15 mouse cellular contexts compared by ENCODE assay signal in genomic region chr2:80486851-80487250, GRCm38 (mm10). TPM values are rescaled to one million over a fixed set of nuclear protein-coding genes. Genes with fewer than 3 reads are reported as not detected.
DNase-seq lines count a peak whose midpoint lies in the region; ATAC-seq and TF ChIP-seq lines count a peak whose summit lies in the region.
"Had no signal": no experiment of that assay in that cellular context is flagged by ENCODE, and none has a peak within 500 bp of the region (broad histone marks: within the 10 kb centered on the region; RNA-seq: fewer than 3 reads in every experiment).

No protein-coding gene starts in this region.

- 25% methylated on average over 5 of the region's 5 CpGs for WGBS in heart, embryonic 13.5 days
- 39% methylated on average over 5 of the region's 5 CpGs for WGBS in heart, adult 2 months
- 75% methylated on average over 5 of the region's 5 CpGs for WGBS in hindbrain, embryonic 13.5 days

- no peak for TF ChIP-seq EP300 in heart, adult 2 months (IDR thresholded peaks at IDR 0.05; ENCODE audit: insufficient read depth, low read depth, low read length)

- TF ChIP-seq CTCF in heart, adult 2 months (IDR thresholded peaks at IDR 0.05): no peak
- TF ChIP-seq CTCF in gastrocnemius, adult 2 months (IDR thresholded peaks at IDR 0.05): no peak

- H3K36me3 ChIP-seq in heart, embryonic 13.5 days: no peaks in the 10 kb centered on the region
- no peaks in the 10 kb centered on the region for H3K36me3 ChIP-seq in heart, adult 2 months (ENCODE audit: control insufficient read depth, insufficient read depth, low read length)
- H3K36me3 ChIP-seq in hindbrain, embryonic 13.5 days: no peaks in the 10 kb centered on the region
- H3K36me3 ChIP-seq: limb, embryonic 15.5 days had no signal

- no peak overlapping the region for H3K4me3 ChIP-seq in heart, embryonic 13.5 days
- no peak overlapping the region for H3K4me3 ChIP-seq in heart, adult 2 months
- H3K4me3 ChIP-seq in gastrocnemius, adult 2 months: no peak overlapping the region
- H3K4me3 ChIP-seq in hindbrain, embryonic 13.5 days: no peak overlapping the region
- H3K4me3 ChIP-seq: limb, embryonic 15.5 days had no signal

- ATAC-seq in heart, embryonic 13.5 days (ENCODE audit: extremely low read depth, insufficient number of reproducible peaks, low FRiP score, low TSS enrichment): peak; percentile 54; the same call in 1 of the 2 replicates
- 0 out of 2 replicates have a peak, but pooled peaks have one; percentile 11 for ATAC-seq in megakaryocyte progenitor cell, adult 5-6 weeks (replicated peaks; ENCODE audit: poor library complexity)
- no peak for ATAC-seq in hindbrain, embryonic 13.5 days (ENCODE audit: low FRiP score)
- no peak for ATAC-seq in inflammation-experienced regulatory T-cells, adult 6 months

- no peak for DNase-seq in heart, adult 2 months
- DNase-seq in adrenal gland, adult 18-20 months (ENCODE audit: low spot score in 2 of 2): peak; percentile 29 to 50
- DNase-seq in gastrocnemius, adult 2 months: peak; percentile 75
- no peak for DNase-seq in embryo, embryonic 10 days (ENCODE audit: low spot score)
- DNase-seq: cerebellum, adult 11 months; kidney, postnatal 10 days; lung, embryonic 14.5 days had no signal

- H3K27ac ChIP-seq in heart, embryonic 13.5 days (replicated peaks): peak overlapping the region; percentile 46
- H3K27ac ChIP-seq in heart, adult 2 months: no peak overlapping the region
- H3K27ac ChIP-seq in gastrocnemius, adult 2 months: peak overlapping the region; percentile 78
- H3K27ac ChIP-seq in hindbrain, embryonic 13.5 days: no peak overlapping the region
- H3K27ac ChIP-seq: hindbrain, embryonic 14.5 days; limb, embryonic 15.5 days; stomach, postnatal 0 days had no signal

- H3K4me2 ChIP-seq in heart, embryonic 13.5 days: peak overlapping the region; percentile 38
- H3K4me2 ChIP-seq in hindbrain, embryonic 13.5 days: no peak overlapping the region
- H3K4me2 ChIP-seq: hindbrain, embryonic 14.5 days; limb, embryonic 15.5 days; lung, embryonic 14.5 days had no signal

- H3K27me3 ChIP-seq in heart, embryonic 13.5 days (replicated peaks): no peaks in the 10 kb centered on the region
- H3K27me3 ChIP-seq in heart, adult 2 months (ENCODE audit: control insufficient read depth, insufficient read depth, low read length): no peaks in the 10 kb centered on the region
- H3K27me3 ChIP-seq in hindbrain, embryonic 13.5 days: no peaks in the 10 kb centered on the region
- H3K27me3 ChIP-seq: limb, embryonic 15.5 days had no signal

- H3K79me2 ChIP-seq in heart, adult 2 months (replicated peaks; ENCODE audit: control insufficient read depth, insufficient read depth, low read length): no peaks in the 10 kb centered on the region

- no peak for TF ChIP-seq POLR2A in heart, adult 2 months (IDR thresholded peaks at IDR 0.05; ENCODE audit: insufficient read depth, low read depth, low read length)

- H3K9me3 ChIP-seq in heart, embryonic 13.5 days: no peaks in the 10 kb centered on the region
- H3K9me3 ChIP-seq in hindbrain, embryonic 13.5 days: no peaks in the 10 kb centered on the region
- H3K9me3 ChIP-seq: limb, embryonic 15.5 days had no signal

- intact Hi-C loops in heart, adult 2 months (cut with DNase I): no loop called here
- intact Hi-C loops in gastrocnemius, adult 2 months (cut with DNase I): loop anchor here (2.0 to 5.0 kb wide), 2 partner anchors 42 to 105 kb away; no protein-coding TSS in a partner anchor

- H3K4me1 ChIP-seq in heart, embryonic 13.5 days: peaks cover 10% of the 10 kb centered on the region
- no peaks in the 10 kb centered on the region; the same call in 1 of the 2 replicates for H3K4me1 ChIP-seq in heart, adult 2 months (ENCODE audit: control insufficient read depth, insufficient read depth, low read length)
- H3K4me1 ChIP-seq in hindbrain, embryonic 13.5 days (replicated peaks): no peaks in the 10 kb centered on the region
- H3K4me1 ChIP-seq: limb, embryonic 15.5 days had no signal

- no peak overlapping the region for H3K9ac ChIP-seq in heart, embryonic 13.5 days
- no peak overlapping the region for H3K9ac ChIP-seq in heart, adult 2 months (ENCODE audit: low read depth, low read length)
- H3K9ac ChIP-seq in hindbrain, embryonic 13.5 days: no peak overlapping the region
- H3K9ac ChIP-seq: hindbrain, embryonic 14.5 days; limb, embryonic 15.5 days; lung, embryonic 14.5 days had no signal

RNA-seq across cellular contexts. Expression of gene Frzb, which starts 39.4 kb away (rescaled TPM):
- polyA plus RNA-seq in heart, embryonic 13.5 days (2015; fragmentation: Nextera tagmentation; extraction: Ambion mirVana): 6.4 and 7.5 TPM in 2 replicates
- 1 to 10 TPM; 5.7 to 6.0 TPM for total RNA-seq in heart, adult 2 months (2021)
- 2.8 and 4.6 TPM in 2 replicates for polyA plus RNA-seq in heart, adult 2 months (2012; rRNA removed)
- total RNA-seq in adrenal gland, adult 18-20 months (2021): 100 to 1,000 TPM in 1 of 2 experiments, 1 to 10 TPM in 1; 3.9 to 181 TPM
- total RNA-seq in gastrocnemius, adult 2 months (2021): 10 to 100 TPM in 1 of 2 experiments, 1 to 10 TPM in 1; 6.7 to 28.1 TPM
- not detected in 2 replicates for total RNA-seq in megakaryocyte progenitor cell, adult 5-6 weeks (2015)
- total RNA-seq in megakaryocyte progenitor cell, adult 5-6 weeks (2017): not detected in 2 replicates
- 19.2 and 22.8 TPM in 2 replicates for polyA plus RNA-seq in hindbrain, embryonic 13.5 days (2015; fragmentation: Nextera tagmentation; extraction: Ambion mirVana)
- not detected for polyA plus RNA-seq in inflammation-experienced regulatory T-cells, adult 6 months (2017; shearing (Covaris generic))
- total RNA-seq: megakaryocyte-erythroid progenitor cell, adult 5-6 weeks had no signal

Comparison
In these comparisons a context has a peak if more than half of its experiments do, and no peak if none do; other contexts are left out.
1. H3K27ac ChIP-seq: peak in heart, embryonic 13.5 days (single experiment) and gastrocnemius, adult 2 months (single experiment); none in heart, adult 2 months (single experiment) and hindbrain, embryonic 13.5 days (single experiment).
2. ATAC-seq: peak in heart, embryonic 13.5 days (single experiment) and megakaryocyte progenitor cell, adult 5-6 weeks (single experiment); none in hindbrain, embryonic 13.5 days (single experiment) and inflammation-experienced regulatory T-cells, adult 6 months (single experiment).
3. DNase-seq: peak in adrenal gland, adult 18-20 months (2 of 2) and gastrocnemius, adult 2 months (single experiment); none in heart, adult 2 months (0 of 2) and embryo, embryonic 10 days (single experiment).
4. RNA of gene Frzb, which starts 39.4 kb away (total RNA-seq): 3.9 to 181 TPM in adrenal gland, adult 18-20 months, 6.7 to 28.1 TPM in gastrocnemius, adult 2 months and 5.7 to 6.0 TPM in heart, adult 2 months; not detected in megakaryocyte progenitor cell, adult 5-6 weeks; every median in the first group is over 4 times any median in the second.